Mouse (Mus musculus): ENCODE measurements around the gene Txndc17.
A peak's percentile ranks its signal among the peaks of the same experiment; 100 is the strongest.

Txndc17 gene

DNA sequence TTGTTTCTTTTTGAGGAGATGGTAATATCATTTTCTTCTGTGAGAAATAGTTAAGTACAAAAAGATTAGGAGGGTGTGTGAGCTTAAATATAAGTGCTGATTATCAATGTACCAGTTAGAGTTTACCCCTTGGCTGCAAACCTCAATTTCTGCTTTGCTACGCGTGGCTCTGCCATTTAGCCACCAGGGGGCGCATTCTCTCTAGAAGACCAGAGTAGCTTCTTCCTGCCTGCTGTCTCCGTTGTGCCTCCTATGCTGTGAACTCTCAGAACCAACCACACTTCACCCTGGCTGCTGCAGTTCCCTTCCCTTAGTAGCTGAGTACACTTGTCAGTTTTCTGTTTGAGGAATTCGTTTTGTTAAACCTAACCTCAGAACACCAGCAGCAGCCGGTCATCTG, 13.9 kb downstream of the Txndc17 start:
- DNase-seq (ENCODE audit: low read depth, low spot score) = peak; percentile 65

DNA sequence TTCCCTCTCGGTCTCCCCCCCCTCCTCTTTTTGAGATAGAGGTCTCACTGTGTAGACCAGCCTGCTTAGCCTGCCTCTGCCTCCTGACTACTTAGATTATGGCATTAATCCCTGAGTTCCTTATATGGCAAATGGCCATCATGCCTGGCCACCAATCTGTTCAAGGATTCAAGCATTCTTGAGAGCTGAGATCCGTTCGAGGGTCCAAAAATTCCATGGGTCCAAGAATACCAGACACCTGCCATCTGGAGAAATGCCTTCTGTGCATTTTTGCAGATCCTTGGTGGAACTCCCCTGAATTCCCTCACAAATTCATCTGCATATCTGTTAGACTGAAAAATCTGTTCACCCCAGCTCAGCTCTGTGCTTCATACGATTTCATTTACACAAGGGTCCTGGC, 16.1 kb downstream of the Txndc17 start:
- no peak for DNase-seq (ENCODE audit: low read depth, low spot score)

DNA sequence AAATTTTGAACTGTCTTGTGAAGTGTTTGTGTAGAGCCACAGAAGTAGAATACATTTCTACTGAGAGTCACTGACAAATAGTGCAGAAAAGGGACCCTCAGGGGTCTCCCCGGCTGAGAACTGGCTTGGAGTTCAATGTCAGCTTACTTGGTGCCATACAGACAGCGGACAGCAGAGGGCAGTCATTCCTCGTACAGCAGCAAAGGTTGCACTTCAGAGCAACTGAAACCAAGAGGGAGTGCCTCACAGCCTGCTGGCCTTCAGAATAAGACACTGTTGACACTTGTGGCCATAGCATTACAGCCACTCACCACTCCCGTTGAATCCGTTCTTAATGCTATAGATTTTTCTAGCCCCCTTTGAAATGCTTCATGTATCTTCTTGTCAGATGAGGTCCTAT, 17.5 kb downstream of the Txndc17 start:
- DNase-seq (ENCODE audit: low read depth, low spot score) = peak; percentile 61

DNA sequence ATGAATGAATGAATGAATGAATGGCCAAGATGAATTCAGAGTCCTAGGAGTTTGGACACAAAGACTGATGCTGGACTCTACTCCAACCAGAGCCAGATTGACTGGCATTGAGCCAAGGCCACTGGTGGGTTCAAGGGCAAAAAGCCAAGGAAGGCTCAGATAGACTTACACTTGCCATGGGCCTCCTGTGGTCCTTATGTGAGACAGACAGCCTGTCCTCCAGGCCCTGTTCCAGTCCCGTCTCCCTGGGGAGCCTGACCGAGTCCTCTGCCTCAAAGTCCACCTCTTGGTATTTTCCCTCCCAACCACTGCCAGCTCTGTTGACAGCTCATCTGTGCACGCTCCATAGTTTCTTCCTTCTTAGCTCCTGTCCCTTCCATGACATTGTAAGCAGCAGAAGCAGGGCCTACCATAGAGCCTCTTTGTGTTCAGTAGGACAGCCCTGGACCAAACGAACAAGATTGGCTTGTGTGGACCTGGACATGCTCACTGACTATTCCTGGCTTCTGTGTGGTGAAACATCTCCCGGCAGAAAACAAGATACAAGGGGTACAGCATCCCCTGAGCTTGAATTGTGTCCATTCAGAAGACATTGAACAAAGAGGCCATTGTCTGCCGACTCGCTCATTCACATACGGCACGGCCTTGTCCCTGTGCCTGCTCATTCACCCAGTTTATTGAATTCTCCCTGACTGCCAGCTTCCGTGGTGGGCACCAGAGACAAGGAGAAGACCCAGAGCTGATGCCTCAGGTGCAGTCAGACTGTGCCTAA, 18.9 kb downstream of the Txndc17 start:
- DNase-seq (ENCODE audit: low read depth, low spot score) = no peak

DNA sequence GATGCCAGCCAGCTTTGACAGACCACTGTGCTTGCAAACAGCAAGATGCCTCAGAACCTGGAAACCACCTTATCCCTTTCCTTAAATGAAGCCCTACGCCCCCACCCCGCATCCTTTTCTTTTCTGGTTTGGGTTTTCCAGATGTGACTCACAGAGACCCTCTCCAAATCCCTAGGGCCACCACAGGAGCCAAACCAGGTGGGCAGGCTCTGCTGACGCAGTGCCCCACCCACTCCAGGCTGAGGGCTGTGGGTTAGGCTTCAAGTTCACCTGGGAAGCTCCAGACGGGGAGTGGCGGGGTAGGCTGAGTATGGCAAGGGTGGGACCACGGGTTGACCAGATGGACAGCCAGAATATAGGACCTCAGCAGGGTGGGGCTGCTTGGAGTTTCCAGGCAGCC, 19.6 kb downstream of the Txndc17 start:
- no peak for DNase-seq (ENCODE audit: low read depth, low spot score)

DNA sequence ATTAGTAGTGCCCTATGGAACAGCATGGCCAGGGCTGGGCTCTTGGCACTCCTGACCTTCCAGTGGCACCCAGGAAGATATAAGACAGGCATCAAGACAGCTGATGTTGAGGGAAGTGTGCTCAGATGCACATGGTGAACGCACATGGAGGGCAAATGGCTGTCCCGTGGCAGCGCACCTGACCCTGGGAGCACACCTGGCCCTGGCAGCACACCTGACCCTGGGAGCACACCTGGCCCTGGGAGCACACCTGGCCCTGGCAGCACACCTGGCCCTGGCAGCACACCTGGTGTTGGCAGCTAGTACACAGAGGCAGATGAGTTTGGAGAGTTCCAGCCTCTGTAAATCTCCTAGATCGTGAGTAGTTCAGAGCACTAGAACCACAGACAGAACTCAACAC, 21.2 kb downstream of the Txndc17 start:
- DNase-seq (ENCODE audit: low read depth, low spot score) = no peak

DNA sequence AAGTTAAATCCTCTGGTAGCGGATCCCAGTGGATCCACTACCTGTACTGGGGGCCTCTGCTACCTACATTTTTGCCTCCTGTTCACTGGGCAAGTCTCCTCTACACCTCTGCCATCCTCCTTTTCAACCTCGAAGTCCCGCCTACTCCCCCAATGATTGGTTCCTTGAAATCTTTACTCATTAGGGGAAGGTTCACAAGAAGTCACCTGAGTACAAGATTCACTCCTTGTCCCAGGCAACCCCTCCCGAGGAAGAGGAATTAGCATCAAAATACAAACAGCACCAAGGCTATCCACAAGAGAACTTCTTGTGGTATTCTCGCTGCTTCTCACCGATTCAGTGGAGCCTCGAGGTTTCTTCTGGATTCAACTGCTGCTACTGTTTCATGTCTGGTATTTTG, 24.7 kb downstream of the Txndc17 start:
- DNase-seq (ENCODE audit: low read depth, low spot score) = no peak

DNA sequence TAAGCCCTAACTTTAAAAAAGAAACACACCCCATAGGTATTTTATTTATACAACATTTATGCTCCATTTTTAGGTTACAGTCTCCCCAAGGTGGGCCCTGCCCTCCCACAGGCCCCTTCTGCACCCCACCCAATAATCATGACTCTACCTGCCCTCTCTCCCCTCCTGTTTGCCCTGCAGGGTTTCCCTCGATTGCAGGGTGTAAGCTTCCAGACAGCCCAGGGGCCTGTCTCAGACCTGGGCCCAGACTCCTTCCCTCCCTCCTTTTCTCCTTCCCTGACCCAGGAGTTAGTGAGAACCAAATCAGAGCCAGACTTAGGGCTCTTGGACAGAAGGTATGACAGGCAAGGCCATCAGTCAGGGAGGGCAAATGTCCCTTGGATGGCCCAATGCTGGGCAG, 25.6 kb downstream of the Txndc17 start:
- no peak for DNase-seq (ENCODE audit: low read depth, low spot score)

DNA sequence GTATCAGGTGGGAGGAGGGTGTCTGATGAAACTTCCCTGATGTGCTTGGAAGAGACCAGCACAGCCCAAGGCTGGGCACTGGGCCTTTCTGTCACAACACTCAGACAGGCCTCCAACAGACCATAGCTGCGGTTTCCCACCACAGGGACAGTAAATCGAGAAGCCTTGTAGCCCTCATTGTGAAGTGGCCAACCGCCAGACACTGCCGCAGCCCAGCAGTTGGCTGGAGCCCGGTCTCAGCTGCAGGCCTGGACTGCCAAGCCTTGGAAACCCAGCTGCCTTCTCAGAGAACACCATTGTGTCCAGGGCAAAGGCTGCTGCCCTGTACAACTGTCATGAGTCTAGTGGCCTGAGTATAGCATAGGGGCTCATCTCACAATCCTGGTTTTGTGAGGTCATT, 26.7 kb downstream of the Txndc17 start:
- DNase-seq (ENCODE audit: low read depth, low spot score) = no peak

DNA sequence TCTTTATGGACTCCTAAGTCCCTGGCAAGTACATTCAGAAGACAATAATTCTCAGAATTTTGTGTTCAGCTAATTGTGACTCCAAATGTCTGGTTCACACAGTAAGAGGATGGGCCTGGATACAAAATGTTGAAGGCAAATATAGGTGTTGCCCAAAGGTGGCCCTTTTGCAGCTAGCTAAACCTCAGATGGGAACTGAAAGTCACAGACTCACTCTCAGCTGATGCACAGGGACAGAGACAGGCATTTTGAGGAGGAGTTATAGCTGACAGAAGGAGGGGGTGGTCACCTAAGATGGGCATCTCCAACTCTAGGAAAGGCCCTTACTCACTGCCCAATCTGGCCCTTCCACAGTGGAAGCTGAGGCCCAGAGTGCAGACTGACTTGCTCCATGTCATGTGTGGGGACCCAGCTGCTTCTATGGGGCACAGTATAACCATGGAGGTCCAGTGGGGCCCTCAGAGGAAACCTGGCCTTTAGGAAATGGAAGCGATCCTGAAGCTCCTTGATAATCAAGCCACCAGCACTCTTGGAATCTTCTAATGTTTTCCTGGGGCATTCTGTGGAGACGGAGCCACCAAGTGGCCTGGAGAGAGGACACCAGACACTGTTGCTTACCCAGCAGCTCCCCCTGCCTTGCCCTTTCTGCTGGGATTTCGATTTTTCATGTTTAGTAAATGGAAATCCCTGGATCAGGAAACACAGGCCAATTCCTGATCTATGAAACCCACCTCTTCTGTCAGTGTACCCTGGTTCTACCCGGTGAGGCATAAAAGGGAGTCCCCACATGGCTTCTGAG, 32.9 kb downstream of the Txndc17 start:
- DNase-seq (ENCODE audit: low read depth, low spot score) = no peak

DNA sequence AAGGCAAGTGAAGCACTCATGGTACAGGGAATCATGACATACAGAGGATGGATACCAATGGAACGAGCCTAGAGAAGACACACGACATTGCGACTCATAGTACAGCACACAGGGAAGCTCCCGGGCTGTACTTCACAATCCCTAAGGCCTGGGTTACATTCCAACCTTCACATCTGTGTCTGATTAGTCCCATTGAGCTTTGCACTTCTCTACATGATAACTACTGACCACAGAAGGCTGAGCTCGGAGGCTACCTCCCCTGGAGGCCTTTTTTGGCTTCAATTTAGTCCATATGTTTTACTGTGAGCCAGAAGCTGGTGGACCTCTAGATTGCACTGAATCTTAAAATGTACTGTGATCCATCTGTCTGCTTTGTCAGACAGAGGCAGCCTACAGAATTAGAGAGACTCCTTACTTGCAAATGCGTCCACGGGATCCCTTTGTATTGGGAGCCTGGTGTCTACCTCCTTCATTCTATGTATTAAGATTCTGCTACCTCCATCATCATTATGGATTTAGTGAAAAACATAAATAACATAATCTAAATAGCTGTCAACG, 37.9 kb downstream of the Txndc17 start:
- no peak for DNase-seq (ENCODE audit: low read depth, low spot score)

DNA sequence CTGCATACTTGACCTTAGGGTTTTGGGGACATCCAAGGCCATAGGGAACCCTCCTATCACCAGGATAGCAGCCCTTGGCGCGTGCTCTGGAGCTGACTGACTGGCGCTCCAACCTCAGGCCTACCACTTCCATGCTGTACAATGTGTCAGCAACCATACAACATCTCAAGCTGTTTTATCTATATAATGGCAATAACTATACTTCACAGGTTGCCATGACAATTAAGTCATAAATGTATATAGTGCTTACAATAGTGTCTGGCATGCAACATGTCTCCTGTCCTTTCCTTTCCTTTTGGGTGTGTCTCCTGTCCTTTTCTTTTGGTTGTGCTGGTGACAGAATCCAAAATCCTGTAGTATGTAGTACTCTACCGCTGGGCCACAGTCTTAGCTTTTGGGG, 48.3 kb downstream of the Txndc17 start:
- no peak for DNase-seq (ENCODE audit: low read depth, low spot score)

DNA sequence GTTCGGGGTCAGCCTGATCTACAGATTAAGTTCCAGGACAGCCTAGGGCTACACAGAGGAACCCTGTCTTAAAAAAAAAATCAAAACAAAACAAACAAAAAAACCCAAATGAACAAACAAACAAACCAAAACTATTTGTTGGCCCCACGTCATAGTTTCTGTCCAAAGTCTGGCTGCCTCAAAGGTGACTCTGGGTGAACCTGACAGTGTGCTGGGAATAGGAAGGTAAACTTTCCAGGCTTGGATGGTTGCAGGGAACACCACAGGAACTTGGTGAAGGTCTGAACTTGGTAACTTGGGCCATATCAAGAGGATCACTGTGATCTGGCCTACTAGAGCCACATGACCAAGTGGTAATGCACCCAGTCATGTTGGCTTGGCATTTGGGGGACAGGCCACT, 49.1 kb downstream of the Txndc17 start:
- no peak for DNase-seq (ENCODE audit: low read depth, low spot score)

All from retina, postnatal 7 days (tissue).